Mouse (Mus musculus) T-cell, adult 66 days (primary cell): ENCODE data around the gene Epha5. TPM values are rescaled to one million over a fixed set of nuclear protein-coding genes. Genes with fewer than 3 reads are reported as not detected.

Source experiments
- total RNA-seq, 2 experiments: library from RNA; stranded (reverse); gene quantifications; 3 replicates in 1 of 2; 4 replicates in 1 of 2; pipeline ENCODE4 v1.2.4; 2023

The Epha5 gene
- total RNA-seq = not detected

GRCm38 (mm10) chr5:84417062-84417879 lies at the start of gene Epha5:
Epha5 (minus strand) TSS chr5:84417382.

